Mouse (Mus musculus): Measurements from ENCODE around the gene Cab39.

The Cab39 gene

GRCm38 (mm10) chr1:85793208-85794105 lies at the start of gene Cab39:
TSS of gene Cab39 (plus strand) at chr1:85793441.
- peak; percentile 91 for DNase-seq (ENCODE audit: low spot score)

- DNase-seq (ENCODE audit: low spot score): no peak
Observed at GRCm38 (mm10) chr1:85744539-85744938, 48.7 kb upstream of the Cab39 start.

GRCm38 (mm10) chr1:85746511-85746910 lies 46.7 kb upstream of the Cab39 start:
- no peak for DNase-seq (ENCODE audit: low spot score)

GRCm38 (mm10) chr1:85749829-85750228 lies 43.4 kb upstream of the Cab39 start:
- DNase-seq (ENCODE audit: low spot score): no peak

- no peak for DNase-seq (ENCODE audit: low spot score)
Observed at GRCm38 (mm10) chr1:85750650-85751049, 42.6 kb upstream of the Cab39 start.

- DNase-seq (ENCODE audit: low spot score): no peak
Observed at GRCm38 (mm10) chr1:85751494-85751893, 41.7 kb upstream of the Cab39 start.

- no peak for DNase-seq (ENCODE audit: low spot score)
Observed at GRCm38 (mm10) chr1:85751932-85752680, 41.1 kb upstream of the Cab39 start.

- no peak for DNase-seq (ENCODE audit: low spot score)
Observed at GRCm38 (mm10) chr1:85757531-85758230, 35.6 kb upstream of the Cab39 start.

GRCm38 (mm10) chr1:85758231-85758968 lies 34.8 kb upstream of the Cab39 start:
- DNase-seq (ENCODE audit: low spot score): no peak

GRCm38 (mm10) chr1:85758969-85759293 lies 34.3 kb upstream of the Cab39 start:
- no peak for DNase-seq (ENCODE audit: low spot score)

GRCm38 (mm10) chr1:85761665-85762064 lies 31.6 kb upstream of the Cab39 start:
- no peak for DNase-seq (ENCODE audit: low spot score)

GRCm38 (mm10) chr1:85763386-85763785 lies 29.9 kb upstream of the Cab39 start:
- no peak for DNase-seq (ENCODE audit: low spot score)

GRCm38 (mm10) chr1:85764291-85764690 lies 28.9 kb upstream of the Cab39 start:
- no peak for DNase-seq (ENCODE audit: low spot score)

GRCm38 (mm10) chr1:85766120-85766519 lies 27.1 kb upstream of the Cab39 start:
- DNase-seq (ENCODE audit: low spot score): no peak

- DNase-seq (ENCODE audit: low spot score): no peak
Observed at GRCm38 (mm10) chr1:85767754-85768153, 25.5 kb upstream of the Cab39 start.

- DNase-seq (ENCODE audit: low spot score): no peak
Observed at GRCm38 (mm10) chr1:85771976-85772375, 21.3 kb upstream of the Cab39 start.

- DNase-seq (ENCODE audit: low spot score): peak; percentile 30
Observed at GRCm38 (mm10) chr1:85775136-85775535, 18.1 kb upstream of the Cab39 start.

GRCm38 (mm10) chr1:85776154-85776553 lies 17.1 kb upstream of the Cab39 start:
- no peak for DNase-seq (ENCODE audit: low spot score)

- DNase-seq (ENCODE audit: low spot score): no peak
Observed at GRCm38 (mm10) chr1:85778436-85778835, 14.8 kb upstream of the Cab39 start, which contains the start of gene A630001G21Rik. TSS of gene A630001G21Rik (minus strand) at chr1:85778643.

- DNase-seq (ENCODE audit: low spot score): no peak
Observed at GRCm38 (mm10) chr1:85779012-85779411, 14.2 kb upstream of the Cab39 start.

GRCm38 (mm10) chr1:85779428-85780180 lies 13.6 kb upstream of the Cab39 start:
- DNase-seq (ENCODE audit: low spot score): no peak
